Mouse (Mus musculus): Measurements from ENCODE around the gene Trp53. TPM values are rescaled to one million over a fixed set of nuclear protein-coding genes. Genes with fewer than 3 reads are reported as not detected.

The Trp53 gene
- total and polyA plus RNA-seq, 3 experiments, result 24.9 to 372 (median 107) TPM

GRCm38 (mm10) chr11:69601768-69602167 is 21.6 kb downstream of the Trp53 start:
- Histone ChIP-seq H3K9ac (ENCODE audit: insufficient read depth, low read depth) (no peak overlapping the region), H3K4me3 (replicated peaks in 1 of 3; ENCODE audit: low read depth in 2 of 3, low read length in 2 of 3, poor library complexity in 1 of 3) (no peak overlapping the region), H3K4me2 (ENCODE audit: insufficient read depth, low read depth, poor library complexity, severe bottlenecking) (no peak overlapping the region), H3K27ac (ENCODE audit: insufficient read depth, low read depth) (no peak overlapping the region), H3K4me1 (ENCODE audit: control insufficient read depth in 1 of 2, insufficient read depth in 2 of 2) (peaks cover 9 to 14% of the 10 kb centered on the region in 2 experiments), H3K36me3 (replicated peaks in 1 of 2; ENCODE audit: control insufficient read depth in 1 of 2, insufficient read depth in 1 of 2, low read length in 1 of 2) (no peaks in the 10 kb centered on the region), H3K9me3 (replicated peaks; ENCODE audit: low read length) (no peaks in the 10 kb centered on the region), H3K27me3 (replicated peaks) (peaks cover 54% of the 10 kb centered on the region), H3K79me2 (replicated peaks; ENCODE audit: control insufficient read depth, extremely low read depth, insufficient read depth, poor library complexity, severe bottlenecking) (no peaks in the 10 kb centered on the region)
- DNase-seq (ENCODE audit: extremely low read depth), result no peak
- dilution Hi-C loops (cut with MboI; ENCODE audit: extremely low pct_ligation_motif_present, extremely low pct_unique_long_range_greater_than_20kb, low sequenced_read_pairs) (no loop called here), in situ Hi-C loops (cut with MboI; ENCODE audit: low pct_ligation_motif_present, low pct_unique_long_range_greater_than_20kb, low sequenced_read_pairs) (no loop called here)
- TF ChIP-seq USF1 (IDR thresholded peaks at IDR 0.05; ENCODE audit: low read depth, low read length) (no peak), BHLHE40 (IDR thresholded peaks at IDR 0.05; ENCODE audit: low read depth, low read length) (no peak), ZNF384 (IDR thresholded peaks at IDR 0.05; ENCODE audit: low read depth, low read length) (no peak), TBP (conservative IDR thresholded peaks at IDR 0.05; ENCODE audit: low read depth, low read length) (no peak), NELFE (IDR thresholded peaks at IDR 0.05; ENCODE audit: low read depth, low read length) (no peak), TCF12 (IDR thresholded peaks at IDR 0.05; ENCODE audit: low read depth, low read length) (no peak), HCFC1 (IDR thresholded peaks at IDR 0.05; ENCODE audit: low read depth, low read length) (no peak), ZC3H11A (IDR thresholded peaks at IDR 0.05; ENCODE audit: low read depth, low read length) (no peak)

DNA sequence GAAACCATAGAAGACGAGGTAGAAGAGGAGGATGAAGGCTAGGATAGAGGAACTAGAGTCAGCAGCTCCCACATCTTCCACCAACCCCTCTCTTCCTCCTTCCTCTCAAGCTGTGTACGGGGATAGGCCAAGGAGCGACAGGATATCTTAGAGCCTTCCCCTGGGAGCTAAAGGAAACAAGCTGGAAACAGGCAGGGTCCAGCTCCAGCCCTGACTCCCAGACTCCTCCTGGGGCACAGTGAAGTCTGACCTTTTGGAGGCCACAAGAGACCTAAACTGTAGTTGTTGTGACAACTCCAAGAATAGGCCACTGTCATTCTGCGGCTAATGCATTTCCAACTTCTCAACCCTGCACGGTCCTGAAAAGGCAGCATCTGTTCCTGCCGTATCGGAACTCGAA is 23.4 kb downstream of the Trp53 start:
- in situ Hi-C loops (cut with MboI; ENCODE audit: low pct_ligation_motif_present, low pct_unique_long_range_greater_than_20kb, low sequenced_read_pairs), result no loop called here
- peaks cover 67% of the 10 kb centered on the region for H3K27me3 ChIP-seq (replicated peaks)
- H3K4me1 ChIP-seq (ENCODE audit: control insufficient read depth in 1 of 2, insufficient read depth in 2 of 2), result peaks cover 9 to 14% of the 10 kb centered on the region in 2 experiments
- dilution Hi-C loops (cut with MboI; ENCODE audit: extremely low pct_ligation_motif_present, extremely low pct_unique_long_range_greater_than_20kb, low sequenced_read_pairs), result no loop called here
- no peak overlapping the region for H3K9ac ChIP-seq (ENCODE audit: insufficient read depth, low read depth)
- no peak for TF ChIP-seq ZC3H11A (IDR thresholded peaks at IDR 0.05; ENCODE audit: low read depth, low read length)
- no peak for TF ChIP-seq MXI1 (IDR thresholded peaks at IDR 0.05; ENCODE audit: low read depth, low read length)
- no peak for TF ChIP-seq ELF1 (IDR thresholded peaks at IDR 0.05; ENCODE audit: low read depth, low read length)
- TF ChIP-seq TCF12 (IDR thresholded peaks at IDR 0.05; ENCODE audit: low read depth, low read length), result no peak
- TF ChIP-seq E2F4 (IDR thresholded peaks at IDR 0.05; ENCODE audit: insufficient replicate concordance, low read depth, low read length), result no peak
- TF ChIP-seq KAT2A (IDR thresholded peaks at IDR 0.05; ENCODE audit: insufficient replicate concordance, low read length), result no peak
- DNase-seq (ENCODE audit: extremely low read depth), result no peak
- H3K36me3 ChIP-seq (replicated peaks in 1 of 2; ENCODE audit: control insufficient read depth in 1 of 2, insufficient read depth in 1 of 2, low read length in 1 of 2), result no peaks in the 10 kb centered on the region
- H3K4me3 ChIP-seq (replicated peaks in 1 of 3; ENCODE audit: low read depth in 2 of 3, low read length in 2 of 3, poor library complexity in 1 of 3), result no peak overlapping the region
- no peaks in the 10 kb centered on the region for H3K79me2 ChIP-seq (replicated peaks; ENCODE audit: control insufficient read depth, extremely low read depth, insufficient read depth, poor library complexity, severe bottlenecking)
- H3K9me3 ChIP-seq (replicated peaks; ENCODE audit: low read length), result no peaks in the 10 kb centered on the region
- H3K4me2 ChIP-seq (ENCODE audit: insufficient read depth, low read depth, poor library complexity, severe bottlenecking), result no peak overlapping the region
- H3K27ac ChIP-seq (ENCODE audit: insufficient read depth, low read depth), result no peak overlapping the region

DNA sequence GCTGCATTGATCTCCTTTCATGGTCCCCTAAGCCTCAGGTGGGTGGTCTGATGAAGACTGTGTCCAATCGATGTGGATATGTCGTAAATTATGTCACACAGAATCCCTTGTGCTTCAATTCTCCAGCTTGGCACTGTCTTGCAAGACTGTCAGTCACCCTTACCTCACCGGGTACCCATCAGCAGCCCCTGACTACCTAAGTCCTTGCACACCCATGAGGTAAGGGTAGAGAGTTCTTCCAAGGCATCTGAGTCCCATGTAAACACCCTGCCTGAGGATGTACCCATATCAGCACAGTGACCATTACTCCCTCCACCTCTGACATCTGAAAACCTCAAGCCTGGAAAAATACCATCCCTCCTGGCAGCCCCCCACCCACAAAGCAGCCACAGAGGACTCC is 24.2 kb downstream of the Trp53 start:
- Histone ChIP-seq H3K4me3 (replicated peaks in 1 of 3; ENCODE audit: low read depth in 2 of 3, low read length in 2 of 3, poor library complexity in 1 of 3) (no peak overlapping the region), H3K36me3 (replicated peaks in 1 of 2; ENCODE audit: control insufficient read depth in 1 of 2, insufficient read depth in 1 of 2, low read length in 1 of 2) (no peaks in the 10 kb centered on the region), H3K27me3 (replicated peaks) (peaks cover 74% of the 10 kb centered on the region), H3K4me1 (ENCODE audit: control insufficient read depth in 1 of 2, insufficient read depth in 2 of 2) (peaks cover 9 to 14% of the 10 kb centered on the region in 2 experiments), H3K9me3 (replicated peaks; ENCODE audit: low read length) (no peaks in the 10 kb centered on the region), H3K79me2 (replicated peaks; ENCODE audit: control insufficient read depth, extremely low read depth, insufficient read depth, poor library complexity, severe bottlenecking) (no peaks in the 10 kb centered on the region), H3K4me2 (ENCODE audit: insufficient read depth, low read depth, poor library complexity, severe bottlenecking) (no peak overlapping the region), H3K27ac (ENCODE audit: insufficient read depth, low read depth) (no peak overlapping the region), H3K9ac (ENCODE audit: insufficient read depth, low read depth) (no peak overlapping the region)
- in situ Hi-C loops (cut with MboI; ENCODE audit: low pct_ligation_motif_present, low pct_unique_long_range_greater_than_20kb, low sequenced_read_pairs), result no loop called here
- dilution Hi-C loops (cut with MboI; ENCODE audit: extremely low pct_ligation_motif_present, extremely low pct_unique_long_range_greater_than_20kb, low sequenced_read_pairs), result no loop called here
- no peak for DNase-seq (ENCODE audit: extremely low read depth)
- TF ChIP-seq HCFC1 (IDR thresholded peaks at IDR 0.05; ENCODE audit: low read depth, low read length) (no peak), TCF12 (IDR thresholded peaks at IDR 0.05; ENCODE audit: low read depth, low read length) (no peak), MYC (IDR thresholded peaks at IDR 0.05; ENCODE audit: low read depth, low read length) (no peak), MXI1 (IDR thresholded peaks at IDR 0.05; ENCODE audit: low read depth, low read length) (no peak), SMC3 (IDR thresholded peaks at IDR 0.05; ENCODE audit: low read depth, low read length) (no peak), E2F4 (IDR thresholded peaks at IDR 0.05; ENCODE audit: insufficient replicate concordance, low read depth, low read length) (no peak), MAZ (IDR thresholded peaks at IDR 0.05; ENCODE audit: low read depth, low read length) (no peak), EP300 (IDR thresholded peaks at IDR 0.05; ENCODE audit: low read length) (no peak), POLR2AphosphoS2 (IDR thresholded peaks at IDR 0.05; ENCODE audit: low read depth, low read length) (no peak), MEF2A (IDR thresholded peaks at IDR 0.05; ENCODE audit: borderline replicate concordance, low read depth, low read length) (no peak)
